Mouse (Mus musculus) G1E (cell line): ENCODE results near the gene Antxr1.

ENCODE experiments used
- CTCF ChIP-seq: IDR thresholded peaks from 2 replicates; pipeline ENCODE4 v1.5.1; 2012; ENCODE audit warnings: low read depth, low read length, inconsistent platforms, mixed read lengths
- GATA1 ChIP-seq: IDR thresholded peaks from 2 replicates; pipeline ENCODE4 v1.6.1; 2012; ENCODE audit warnings: borderline replicate concordance, low read length, inconsistent platforms, mixed read lengths
- POLR2AphosphoS5 ChIP-seq: IDR thresholded peaks from 2 replicates; pipeline ENCODE4 v1.6.1; 2012; ENCODE audit warnings: low read depth, low read length, inconsistent platforms; ENCODE audit not compliant: insufficient replicate concordance
- TAL1 ChIP-seq: conservative IDR thresholded peaks from 2 replicates; pipeline ENCODE4 v1.6.1; 2012; ENCODE audit warnings: low read depth, low read length, inconsistent platforms, mixed read lengths

- no peak for TF ChIP-seq CTCF
- no peak for TF ChIP-seq TAL1
- no peak for TF ChIP-seq POLR2AphosphoS5
- no peak for TF ChIP-seq GATA1
Observed at GRCm38 (mm10) chr6:87250701-87251100, 84.9 kb downstream of the Antxr1 start.
